ENCODE assay signal across 7 mouse cellular contexts in the genomic region with DNA sequence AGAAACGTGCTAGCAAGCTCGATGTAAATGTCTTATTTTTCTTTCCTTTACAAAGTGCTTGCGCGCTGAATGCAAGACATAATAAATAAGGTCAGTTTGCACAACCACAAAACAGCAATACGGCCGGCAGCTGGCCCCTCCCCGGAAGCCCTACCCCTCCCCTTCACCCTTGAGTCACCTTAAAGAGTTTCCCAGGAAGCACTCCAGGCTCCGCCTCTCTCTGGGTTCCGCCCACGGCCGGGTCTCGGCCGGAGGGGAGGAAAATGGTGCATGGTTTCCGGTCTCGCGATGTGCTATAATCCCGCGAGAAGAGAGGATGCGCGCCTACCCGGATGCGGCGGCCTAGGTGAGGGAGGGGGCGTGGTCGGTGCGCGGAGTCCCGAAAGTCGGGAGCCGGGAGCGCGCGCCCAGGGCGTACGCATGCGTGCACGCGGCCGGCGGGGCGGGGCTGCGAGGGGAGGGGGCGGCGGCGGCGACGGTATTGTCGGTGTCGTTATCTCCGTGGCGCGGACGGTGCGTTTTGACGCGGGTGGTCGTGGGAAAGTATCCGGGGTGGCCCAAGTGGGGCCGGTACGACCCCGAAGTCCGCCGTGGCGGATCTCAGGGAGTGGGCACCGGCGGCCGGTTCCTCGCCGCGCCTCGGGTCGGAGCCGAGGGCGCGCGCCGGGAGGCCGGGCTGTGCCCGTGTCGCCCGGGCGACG. TPM values are rescaled to one million over a fixed set of nuclear protein-coding genes. Genes with fewer than 3 reads are reported as not detected.
DNase-seq lines count a peak whose midpoint lies in the region; ATAC-seq lines count a peak whose summit lies in the region.

A gene (minus strand): TSS at position 281 of the 701 bp plus-strand sequence.
A gene (plus strand): TSS at position 313 of the 701 bp plus-strand sequence.

- no peaks in the 10 kb centered on the region for H3K9me3 ChIP-seq in intestine, embryonic 16.5 days (ENCODE audit: control insufficient read depth, low read length)
- no peaks in the 10 kb centered on the region for H3K9me3 ChIP-seq in midbrain, embryonic 11.5 days (ENCODE audit: control insufficient read depth, low read length)

- H3K27me3 ChIP-seq in intestine, embryonic 16.5 days (replicated peaks; ENCODE audit: control insufficient read depth, insufficient read depth, low read length) = no peaks in the 10 kb centered on the region
- no peaks in the 10 kb centered on the region for H3K27me3 ChIP-seq in midbrain, embryonic 11.5 days (ENCODE audit: control insufficient read depth, insufficient read depth, low read length)

- peak; percentile 99 for DNase-seq in adrenal gland, adult 8-10 months
- DNase-seq in embryo, embryonic 9.5 days (ENCODE audit: extremely low spot score) = peak; percentile 100
- DNase-seq in gastrocnemius, postnatal 4 days (ENCODE audit: low spot score in 2 of 2) = peak; percentile 99
- DNase-seq in left cerebral cortex, postnatal 36 days (ENCODE audit: low spot score in 2 of 2) = peak; percentile 99
- peak; percentile 99 for DNase-seq in midbrain, embryonic 11.5 days (ENCODE audit: low spot score, missing footprints)
- DNase-seq in skeletal muscle tissue, adult 2 months (ENCODE audit: low read depth, low spot score) = peak; percentile 99

- intact Hi-C loops in left cerebral cortex, postnatal 36 days (cut with DNase I) = loop anchor here (2.0 kb wide), 1 partner anchor 28 kb away; no protein-coding TSS in a partner anchor

- H3K4me1 ChIP-seq in intestine, embryonic 16.5 days (ENCODE audit: control insufficient read depth, insufficient read depth, low read length) = peaks cover 22% of the 10 kb centered on the region
- peaks cover 18% of the 10 kb centered on the region for H3K4me1 ChIP-seq in midbrain, embryonic 11.5 days (ENCODE audit: control insufficient read depth, insufficient read depth, low read length)

- H3K4me3 ChIP-seq in intestine, embryonic 16.5 days (ENCODE audit: low read length) = peak within 1 kb of the TSS; percentile 97
- H3K4me3 ChIP-seq in midbrain, embryonic 11.5 days (ENCODE audit: low read depth, low read length) = peak within 1 kb of the TSS; percentile 85

- peak within 1 kb of the TSS; percentile 93 for H3K9ac ChIP-seq in intestine, embryonic 16.5 days (ENCODE audit: low read depth, low read length)
- H3K9ac ChIP-seq in midbrain, embryonic 11.5 days (ENCODE audit: low read length) = peak within 1 kb of the TSS; percentile 84

- under 1% methylated on average over 78 of the region's 83 CpGs for WGBS in intestine, embryonic 16.5 days
- under 1% methylated on average over 70 of the region's 83 CpGs for WGBS in midbrain, embryonic 11.5 days

- H3K4me2 ChIP-seq in intestine, embryonic 16.5 days (ENCODE audit: low read depth, low read length) = peak within 1 kb of the TSS; percentile 84
- H3K4me2 ChIP-seq in midbrain, embryonic 11.5 days = peak within 1 kb of the TSS; percentile 77

- 0 out of 2 replicates have a peak, but pooled peaks cover 5% of the 10 kb centered on the region for H3K36me3 ChIP-seq in intestine, embryonic 16.5 days (ENCODE audit: control insufficient read depth, insufficient read depth, low read length)
- peaks cover 3% of the 10 kb centered on the region; the same call in 1 of the 2 replicates for H3K36me3 ChIP-seq in midbrain, embryonic 11.5 days (ENCODE audit: control insufficient read depth, insufficient read depth, low read length)

- peak within 1 kb of the TSS; percentile 80 for H3K27ac ChIP-seq in intestine, embryonic 16.5 days (ENCODE audit: low read length)
- H3K27ac ChIP-seq in midbrain, embryonic 11.5 days (ENCODE audit: low read depth, low read length) = peak within 1 kb of the TSS; percentile 49

- peak; percentile 96 for ATAC-seq in intestine, embryonic 16.5 days
- peak; percentile 97 for ATAC-seq in midbrain, embryonic 11.5 days (ENCODE audit: low FRiP score)

RNA-seq across cellular contexts. Expression of the first gene that starts in this region (rescaled TPM):
- total RNA-seq in adrenal gland, adult 8-10 months (2022) = 10 to 100 TPM; 30.8 to 52.7 (median 43.7) TPM
- 10 to 100 TPM; 30.8 to 31.2 TPM for total RNA-seq in gastrocnemius, postnatal 4 days (2021)
- polyA plus RNA-seq in intestine, embryonic 16.5 days (2015; fragmentation: Nextera tagmentation; extraction: Ambion mirVana) = 10.2 and 10.7 TPM in 2 replicates
- 100 to 1,000 TPM; 340 to 342 TPM for total RNA-seq in left cerebral cortex, postnatal 36 days (2021)
- 22.6 and 22.9 TPM in 2 replicates for polyA plus RNA-seq in midbrain, embryonic 11.5 days (2014; fragmentation: Nextera tagmentation; extraction: Ambion mirVana)

RNA-seq across cellular contexts. Expression of the second gene that starts in this region (rescaled TPM):
- 10 to 100 TPM; 58.4 to 99.0 (median 93.4) TPM for total RNA-seq in adrenal gland, adult 8-10 months (2022)
- total RNA-seq in gastrocnemius, postnatal 4 days (2021) = 10 to 100 TPM; 53.3 to 57.8 TPM
- polyA plus RNA-seq in intestine, embryonic 16.5 days (2015; fragmentation: Nextera tagmentation; extraction: Ambion mirVana) = 61.2 and 67.8 TPM in 2 replicates
- 10 to 100 TPM; 81.2 to 93.5 TPM for total RNA-seq in left cerebral cortex, postnatal 36 days (2021)
- 99.2 and 118 TPM in 2 replicates for polyA plus RNA-seq in midbrain, embryonic 11.5 days (2014; fragmentation: Nextera tagmentation; extraction: Ambion mirVana)

Comparison
In these comparisons a context has a peak if more than half of its experiments do, and no peak if none do; other contexts are left out.
1. Peak in every context shown above with its lines: DNase-seq, ATAC-seq, H3K4me3 ChIP-seq and H3K27ac ChIP-seq.
2. RNA of the first gene that starts in this region (total RNA-seq): 340 to 342 TPM in left cerebral cortex, postnatal 36 days; 30.8 to 52.7 TPM in adrenal gland, adult 8-10 months and 30.8 to 31.2 TPM in gastrocnemius, postnatal 4 days; every median in the first group is over 4 times any median in the second.